Mouse (Mus musculus): ENCODE results near the gene Ganc. TPM values are rescaled to one million over a fixed set of nuclear protein-coding genes. Genes with fewer than 3 reads are reported as not detected.

The Ganc gene
- 7.5 and 10.5 TPM in 2 replicates for total RNA-seq (2014; rRNA removed)
- 8.2 and 9.1 TPM in 2 replicates for polyA plus RNA-seq (2015; fragmentation: Nextera tagmentation; extraction: Ambion mirVana)

GRCm38 (mm10) chr2:120403653-120403985, at the start of gene Ganc:
Gene Ganc (plus strand): TSS chr2:120403896.
- WGBS = under 1% methylated on average over 17 of the region's 17 CpGs
- TF ChIP-seq CTCF (IDR thresholded peaks at IDR 0.05; ENCODE audit: low read depth) = peak; percentile 32; the same call in 1 of the 2 replicates
- peaks cover 8% of the 10 kb centered on the region; the same call in 1 of the 2 replicates for H3K4me1 ChIP-seq (ENCODE audit: insufficient read depth, low read length)
- H3K4me2 ChIP-seq (ENCODE audit: low read depth, low read length) = peak within 1 kb of the TSS; percentile 89
- H3K4me3 ChIP-seq (ENCODE audit: low read length) = peak within 1 kb of the TSS; percentile 76
- ATAC-seq (peak; percentile 89), DNase-seq (ENCODE audit: low spot score) (no peak)
- H3K9me3 ChIP-seq (ENCODE audit: low read length) = no peaks in the 10 kb centered on the region
- H3K27ac ChIP-seq = peak within 1 kb of the TSS; percentile 95
- no peaks in the 10 kb centered on the region for H3K27me3 ChIP-seq (ENCODE audit: insufficient read depth, low read length)
- H3K9ac ChIP-seq (replicated peaks; ENCODE audit: low read length) = peak within 1 kb of the TSS; percentile 67
- no peaks in the 10 kb centered on the region for H3K36me3 ChIP-seq (ENCODE audit: insufficient read depth, low read length)

DNA sequence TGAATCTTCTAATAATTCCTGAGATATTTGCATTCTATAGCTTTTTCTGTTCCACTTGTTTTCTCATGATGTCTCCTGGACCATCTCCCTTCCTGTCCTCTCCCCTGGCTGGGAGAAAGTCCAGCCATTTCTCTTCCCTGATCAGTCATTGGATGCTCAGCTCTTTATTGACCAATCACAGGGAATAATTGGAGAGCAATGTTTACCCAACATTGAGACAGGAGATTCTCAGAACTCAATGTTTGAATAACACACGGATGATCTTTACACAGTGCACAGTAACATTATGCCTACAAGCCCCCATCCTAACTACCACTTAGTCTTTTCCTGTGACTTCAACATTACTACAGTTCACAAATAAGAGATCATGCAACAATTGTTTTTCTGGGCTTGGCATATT, 43.3 kb upstream of the Ganc start:
- ATAC-seq = no peak
- no peak for TF ChIP-seq CTCF (IDR thresholded peaks at IDR 0.05; ENCODE audit: low read depth)
- H3K4me2 ChIP-seq (ENCODE audit: low read depth, low read length) = no peak overlapping the region
- no peak for DNase-seq (ENCODE audit: low spot score)
- 90% methylated on average over 1 of the region's 1 CpGs for WGBS
- peaks cover 45% of the 10 kb centered on the region for H3K36me3 ChIP-seq (ENCODE audit: insufficient read depth, low read length)
- no peak overlapping the region for H3K9ac ChIP-seq (replicated peaks; ENCODE audit: low read length)
- H3K4me1 ChIP-seq (ENCODE audit: insufficient read depth, low read length) = no peaks in the 10 kb centered on the region
- H3K4me3 ChIP-seq (ENCODE audit: low read length) = no peak overlapping the region
- H3K27me3 ChIP-seq (ENCODE audit: insufficient read depth, low read length) = no peaks in the 10 kb centered on the region
- H3K9me3 ChIP-seq (ENCODE audit: low read length) = no peaks in the 10 kb centered on the region
- H3K27ac ChIP-seq = no peak overlapping the region

DNA sequence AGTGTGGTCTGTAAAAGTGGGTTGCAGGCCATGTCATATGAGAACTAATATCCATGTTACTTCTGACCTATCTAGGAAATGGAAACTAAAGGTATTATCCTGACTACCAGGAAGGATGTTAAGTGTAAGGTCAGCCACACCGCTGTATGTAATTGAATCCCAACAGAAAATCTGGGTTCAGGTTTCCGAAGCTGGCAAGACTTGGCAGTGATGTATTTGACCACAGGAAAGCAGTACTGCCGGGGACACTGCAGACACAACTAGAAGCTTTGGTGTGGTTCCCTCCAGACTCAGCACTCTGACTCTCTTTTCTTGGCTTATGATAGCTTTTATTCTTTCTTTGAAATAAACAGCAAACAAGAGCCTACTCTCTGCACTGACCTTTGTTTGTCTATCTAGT, 37.2 kb upstream of the Ganc start:
- peaks cover 55% of the 10 kb centered on the region for H3K36me3 ChIP-seq (ENCODE audit: insufficient read depth, low read length)
- no peak for DNase-seq (ENCODE audit: low spot score)

GRCm38 (mm10) chr2:120367416-120368207, 36.1 kb upstream of the Ganc start:
- H3K36me3 ChIP-seq (ENCODE audit: insufficient read depth, low read length) = peaks cover 51% of the 10 kb centered on the region
- H3K4me1 ChIP-seq (ENCODE audit: insufficient read depth, low read length) = no peaks in the 10 kb centered on the region
- no peak overlapping the region for H3K9ac ChIP-seq (replicated peaks; ENCODE audit: low read length)
- no peaks in the 10 kb centered on the region for H3K27me3 ChIP-seq (ENCODE audit: insufficient read depth, low read length)
- ATAC-seq = no peak
- no peak overlapping the region for H3K4me3 ChIP-seq (ENCODE audit: low read length)
- DNase-seq (ENCODE audit: low spot score) = no peak
- H3K9me3 ChIP-seq (ENCODE audit: low read length) = no peaks in the 10 kb centered on the region
- 96% methylated on average over 4 of the region's 4 CpGs for WGBS
- H3K27ac ChIP-seq = no peak overlapping the region
- H3K4me2 ChIP-seq (ENCODE audit: low read depth, low read length) = no peak overlapping the region
- TF ChIP-seq CTCF (IDR thresholded peaks at IDR 0.05; ENCODE audit: low read depth) = no peak

More for the DNA sequence above, 37.2 kb upstream of the Ganc start:
- Histone ChIP-seq H3K4me2 (ENCODE audit: low read depth, low read length) (no peak overlapping the region), H3K4me1 (ENCODE audit: insufficient read depth, low read length) (no peaks in the 10 kb centered on the region), H3K4me3 (ENCODE audit: low read length) (no peak overlapping the region), H3K9ac (replicated peaks; ENCODE audit: low read length) (no peak overlapping the region), H3K27ac (no peak overlapping the region), H3K27me3 (ENCODE audit: insufficient read depth, low read length) (no peaks in the 10 kb centered on the region), H3K9me3 (ENCODE audit: low read length) (no peaks in the 10 kb centered on the region)
- no peak for TF ChIP-seq CTCF (IDR thresholded peaks at IDR 0.05; ENCODE audit: low read depth)
- no peak for ATAC-seq
- 97% methylated on average over 3 of the region's 3 CpGs for WGBS

DNA sequence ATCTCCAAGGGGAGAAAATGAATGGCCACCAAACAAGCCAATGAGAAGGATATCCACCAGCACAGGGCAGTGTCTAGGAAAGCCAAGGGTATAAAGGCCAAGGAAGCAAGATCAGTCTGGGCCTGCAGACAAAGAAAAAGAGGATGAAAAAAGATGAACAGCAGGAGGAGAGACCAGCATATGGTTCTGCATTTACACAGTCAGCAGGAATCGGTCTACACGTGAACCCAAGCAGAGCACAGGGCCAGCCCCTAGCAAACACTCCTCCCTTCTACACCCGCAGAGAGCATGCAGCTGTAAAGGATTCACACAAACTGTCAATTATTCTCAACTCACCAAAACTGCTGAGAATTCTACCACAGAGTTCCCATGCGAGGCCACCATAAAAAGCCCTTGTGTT, 29.8 kb upstream of the Ganc start:
- no peak for DNase-seq (ENCODE audit: low spot score)
- H3K9me3 ChIP-seq (ENCODE audit: low read length) = no peaks in the 10 kb centered on the region
- H3K27me3 ChIP-seq (ENCODE audit: insufficient read depth, low read length) = no peaks in the 10 kb centered on the region
- peaks cover 50% of the 10 kb centered on the region for H3K36me3 ChIP-seq (ENCODE audit: insufficient read depth, low read length)
- H3K4me1 ChIP-seq (ENCODE audit: insufficient read depth, low read length) = no peaks in the 10 kb centered on the region
- no peak for ATAC-seq
- H3K4me2 ChIP-seq (ENCODE audit: low read depth, low read length) = no peak overlapping the region
- no peak overlapping the region for H3K4me3 ChIP-seq (ENCODE audit: low read length)
- H3K27ac ChIP-seq = no peak overlapping the region
- no peak for TF ChIP-seq CTCF (IDR thresholded peaks at IDR 0.05; ENCODE audit: low read depth)
- 59% methylated on average over 4 of the region's 4 CpGs for WGBS
- no peak overlapping the region for H3K9ac ChIP-seq (replicated peaks; ENCODE audit: low read length)

- Histone ChIP-seq H3K27ac (no peak overlapping the region), H3K27me3 (ENCODE audit: insufficient read depth, low read length) (no peaks in the 10 kb centered on the region), H3K4me3 (ENCODE audit: low read length) (no peak overlapping the region), H3K9me3 (ENCODE audit: low read length) (no peaks in the 10 kb centered on the region), H3K4me2 (ENCODE audit: low read depth, low read length) (no peak overlapping the region), H3K9ac (replicated peaks; ENCODE audit: low read length) (no peak overlapping the region), H3K4me1 (ENCODE audit: insufficient read depth, low read length) (no peaks in the 10 kb centered on the region), H3K36me3 (ENCODE audit: insufficient read depth, low read length) (peaks cover 27% of the 10 kb centered on the region)
- no peak for ATAC-seq
- no peak for TF ChIP-seq CTCF (IDR thresholded peaks at IDR 0.05; ENCODE audit: low read depth)
- DNase-seq (ENCODE audit: low spot score) = no peak
- 97% methylated on average over 1 of the region's 1 CpGs for WGBS
These were observed 17.4 kb upstream of the Ganc start for GRCm38 (mm10) chr2:120386264-120386663.

- no peak overlapping the region for H3K4me2 ChIP-seq (ENCODE audit: low read depth, low read length)
- H3K4me3 ChIP-seq (ENCODE audit: low read length) = no peak overlapping the region
- H3K4me1 ChIP-seq (ENCODE audit: insufficient read depth, low read length) = no peaks in the 10 kb centered on the region
- no peak overlapping the region for H3K9ac ChIP-seq (replicated peaks; ENCODE audit: low read length)
- ATAC-seq (no peak), DNase-seq (ENCODE audit: low spot score) (no peak)
- peaks cover 25% of the 10 kb centered on the region for H3K36me3 ChIP-seq (ENCODE audit: insufficient read depth, low read length)
- H3K27me3 ChIP-seq (ENCODE audit: insufficient read depth, low read length) = no peaks in the 10 kb centered on the region
- no peak for TF ChIP-seq CTCF (IDR thresholded peaks at IDR 0.05; ENCODE audit: low read depth)
- WGBS = 95% methylated on average over 1 of the region's 1 CpGs
- H3K27ac ChIP-seq = no peak overlapping the region
- no peaks in the 10 kb centered on the region for H3K9me3 ChIP-seq (ENCODE audit: low read length)
These were observed 16.4 kb upstream of the Ganc start for GRCm38 (mm10) chr2:120387291-120387690.
